Mouse (Mus musculus): Measurements from ENCODE around the gene Krcc1. TPM values are rescaled to one million over a fixed set of nuclear protein-coding genes. Genes with fewer than 3 reads are reported as not detected.
"Not testable (repeated sequence)": the region's sequence is repeated elsewhere in the genome, so short reads cannot be mapped to it uniquely, and the experiment has no call there.

Gene Krcc1
- polyA plus RNA-seq, 2 experiments: 23.5 to 47.0 TPM

GRCm38 (mm10) chr6:71329881-71330280 lies 58.4 kb downstream of the Krcc1 start:
- no peak overlapping the region for H3K4me2 ChIP-seq (replicated peaks; ENCODE audit: low read depth, low read length, severe bottlenecking)
- ATAC-seq (ENCODE audit: low FRiP score, low read depth) (no peak), DNase-seq (ENCODE audit: low spot score) (no peak)
- H3K4me3 ChIP-seq (replicated peaks; ENCODE audit: low read length): no peak overlapping the region
- H3K27me3 ChIP-seq (ENCODE audit: control insufficient read depth, insufficient read depth, low read length): no peaks in the 10 kb centered on the region
- H3K9me3 ChIP-seq (ENCODE audit: control insufficient read depth, low read length): no peaks in the 10 kb centered on the region
- H3K4me1 ChIP-seq (ENCODE audit: control insufficient read depth, insufficient read depth, low read length): no peaks in the 10 kb centered on the region
- H3K9ac ChIP-seq (ENCODE audit: low read depth, low read length, severe bottlenecking): no peak overlapping the region
- no peak for TF ChIP-seq POLR2A (IDR thresholded peaks at IDR 0.05; ENCODE audit: borderline replicate concordance, extremely low read depth, insufficient read depth, insufficient read length)
- no peaks in the 10 kb centered on the region for H3K36me3 ChIP-seq (ENCODE audit: control insufficient read depth, insufficient read depth, low read length)
- 84% methylated on average over 6 of the region's 6 CpGs for WGBS
- H3K27ac ChIP-seq (replicated peaks; ENCODE audit: low read depth, low read length): no peak overlapping the region

GRCm38 (mm10) chr6:71330486-71330885 lies 59.0 kb downstream of the Krcc1 start:
- Histone ChIP-seq H3K27ac (replicated peaks; ENCODE audit: low read depth, low read length) (no peak overlapping the region), H3K4me1 (ENCODE audit: control insufficient read depth, insufficient read depth, low read length) (no peaks in the 10 kb centered on the region), H3K9ac (ENCODE audit: low read depth, low read length, severe bottlenecking) (no peak overlapping the region), H3K4me3 (replicated peaks; ENCODE audit: low read length) (no peak overlapping the region), H3K4me2 (replicated peaks; ENCODE audit: low read depth, low read length, severe bottlenecking) (no peak overlapping the region), H3K9me3 (ENCODE audit: control insufficient read depth, low read length) (no peaks in the 10 kb centered on the region), H3K36me3 (ENCODE audit: control insufficient read depth, insufficient read depth, low read length) (no peaks in the 10 kb centered on the region), H3K27me3 (ENCODE audit: control insufficient read depth, insufficient read depth, low read length) (no peaks in the 10 kb centered on the region)
- ATAC-seq (ENCODE audit: low FRiP score, low read depth) (no peak), DNase-seq (ENCODE audit: low spot score) (no peak)
- WGBS: 82% methylated on average over 7 of the region's 7 CpGs
- no peak for TF ChIP-seq POLR2A (IDR thresholded peaks at IDR 0.05; ENCODE audit: borderline replicate concordance, extremely low read depth, insufficient read depth, insufficient read length)

- not testable (repeated sequence) for ATAC-seq (ENCODE audit: low FRiP score, low read depth); DNase-seq (ENCODE audit: low spot score); H3K4me2 ChIP-seq (replicated peaks; ENCODE audit: low read depth, low read length, severe bottlenecking); H3K9me3 ChIP-seq (ENCODE audit: control insufficient read depth, low read length); H3K9ac ChIP-seq (ENCODE audit: low read depth, low read length, severe bottlenecking); H3K27me3 ChIP-seq (ENCODE audit: control insufficient read depth, insufficient read depth, low read length); H3K27ac ChIP-seq (replicated peaks; ENCODE audit: low read depth, low read length); H3K36me3 ChIP-seq (ENCODE audit: control insufficient read depth, insufficient read depth, low read length); H3K4me1 ChIP-seq (ENCODE audit: control insufficient read depth, insufficient read depth, low read length); H3K4me3 ChIP-seq (replicated peaks; ENCODE audit: low read length)
- WGBS: 93% methylated on average over 1 of the region's 4 CpGs
These were observed 60.0 kb downstream of the Krcc1 start for GRCm38 (mm10) chr6:71331491-71331890.

GRCm38 (mm10) chr6:71332236-71332965 lies 60.9 kb downstream of the Krcc1 start:
- Histone ChIP-seq H3K36me3 (ENCODE audit: control insufficient read depth, insufficient read depth, low read length) (no peaks in the 10 kb centered on the region), H3K4me2 (replicated peaks; ENCODE audit: low read depth, low read length, severe bottlenecking) (no peak overlapping the region), H3K27me3 (ENCODE audit: control insufficient read depth, insufficient read depth, low read length) (no peaks in the 10 kb centered on the region), H3K4me1 (ENCODE audit: control insufficient read depth, insufficient read depth, low read length) (no peaks in the 10 kb centered on the region), H3K4me3 (replicated peaks; ENCODE audit: low read length) (no peak overlapping the region), H3K9me3 (ENCODE audit: control insufficient read depth, low read length) (no peaks in the 10 kb centered on the region), H3K9ac (ENCODE audit: low read depth, low read length, severe bottlenecking) (no peak overlapping the region; the same call in 1 of the 2 replicates), H3K27ac (replicated peaks; ENCODE audit: low read depth, low read length) (no peak overlapping the region)
- ATAC-seq (ENCODE audit: low FRiP score, low read depth) (no peak), DNase-seq (ENCODE audit: low spot score) (no peak)
- WGBS: 68% methylated on average over 11 of the region's 11 CpGs
- no peak for TF ChIP-seq POLR2A (IDR thresholded peaks at IDR 0.05; ENCODE audit: borderline replicate concordance, extremely low read depth, insufficient read depth, insufficient read length)

GRCm38 (mm10) chr6:71333031-71333430 lies 61.6 kb downstream of the Krcc1 start:
- DNase-seq (ENCODE audit: low spot score): no peak
- ATAC-seq (ENCODE audit: low FRiP score, low read depth): no peak
- H3K27me3 ChIP-seq (ENCODE audit: control insufficient read depth, insufficient read depth, low read length): no peaks in the 10 kb centered on the region
- H3K4me2 ChIP-seq (replicated peaks; ENCODE audit: low read depth, low read length, severe bottlenecking): no peak overlapping the region
- H3K4me3 ChIP-seq (replicated peaks; ENCODE audit: low read length): no peak overlapping the region
- WGBS: 65% methylated on average over 3 of the region's 3 CpGs
- no peak overlapping the region for H3K27ac ChIP-seq (replicated peaks; ENCODE audit: low read depth, low read length)
- H3K9ac ChIP-seq (ENCODE audit: low read depth, low read length, severe bottlenecking): no peak overlapping the region
- no peaks in the 10 kb centered on the region for H3K9me3 ChIP-seq (ENCODE audit: control insufficient read depth, low read length)
- H3K36me3 ChIP-seq (ENCODE audit: control insufficient read depth, insufficient read depth, low read length): no peaks in the 10 kb centered on the region
- H3K4me1 ChIP-seq (ENCODE audit: control insufficient read depth, insufficient read depth, low read length): no peaks in the 10 kb centered on the region
- TF ChIP-seq POLR2A (IDR thresholded peaks at IDR 0.05; ENCODE audit: borderline replicate concordance, extremely low read depth, insufficient read depth, insufficient read length): no peak

Measured in limb, embryonic 14.5 days (tissue).